Mouse (Mus musculus): ENCODE measurements at regions not wholly inside any gene's neighbourhood (a gene's known extent, or its start where the extent isn't known, plus 50 kb on each side); places are given as distances from the start of the nearest gene placed in this dataset.
A peak's percentile ranks its signal among the peaks of the same experiment; 100 is the strongest.

- Histone ChIP-seq H3K27ac (no peak overlapping the region), H3K9me3 (ENCODE audit: low read length) (no peaks in the 10 kb centered on the region), H3K27me3 (ENCODE audit: insufficient read depth, low read length) (no peaks in the 10 kb centered on the region), H3K4me2 (ENCODE audit: low read depth, low read length) (no peak overlapping the region), H3K4me3 (ENCODE audit: low read length) (no peak overlapping the region), H3K36me3 (ENCODE audit: insufficient read depth, low read length) (no peaks in the 10 kb centered on the region), H3K9ac (replicated peaks; ENCODE audit: low read length) (no peak overlapping the region), H3K4me1 (ENCODE audit: insufficient read depth, low read length) (no peaks in the 10 kb centered on the region)
- no peak for DNase-seq (ENCODE audit: low spot score)
- no peak for TF ChIP-seq CTCF (IDR thresholded peaks at IDR 0.05; ENCODE audit: low read depth)
- 58% methylated on average over 3 of the region's 3 CpGs for WGBS
- no peak for ATAC-seq
Observed at GRCm38 (mm10) chr10:17175385-17175784, 547.6 kb upstream of the Cited2 start.

- WGBS, result 43% methylated on average over 1 of the region's 1 CpGs
- no peak for TF ChIP-seq CTCF (IDR thresholded peaks at IDR 0.05; ENCODE audit: low read depth)
- Histone ChIP-seq H3K36me3 (ENCODE audit: insufficient read depth, low read length) (no peaks in the 10 kb centered on the region), H3K27ac (no peak overlapping the region), H3K4me1 (ENCODE audit: insufficient read depth, low read length) (no peaks in the 10 kb centered on the region), H3K9me3 (ENCODE audit: low read length) (no peaks in the 10 kb centered on the region), H3K27me3 (ENCODE audit: insufficient read depth, low read length) (no peaks in the 10 kb centered on the region), H3K4me3 (ENCODE audit: low read length) (no peak overlapping the region), H3K4me2 (ENCODE audit: low read depth, low read length) (no peak overlapping the region), H3K9ac (replicated peaks; ENCODE audit: low read length) (no peak overlapping the region)
- no peak for ATAC-seq
- DNase-seq (ENCODE audit: low spot score), result no peak
Observed at GRCm38 (mm10) chr10:17177054-17177453, 546.0 kb upstream of the Cited2 start.

- DNase-seq (ENCODE audit: low spot score) (no peak), ATAC-seq (no peak)
- 58% methylated on average over 4 of the region's 4 CpGs for WGBS
- no peak overlapping the region for H3K9ac ChIP-seq (replicated peaks; ENCODE audit: low read length)
- no peaks in the 10 kb centered on the region for H3K9me3 ChIP-seq (ENCODE audit: low read length)
- H3K4me1 ChIP-seq (ENCODE audit: insufficient read depth, low read length), result no peaks in the 10 kb centered on the region
- no peak overlapping the region for H3K4me3 ChIP-seq (ENCODE audit: low read length)
- H3K4me2 ChIP-seq (ENCODE audit: low read depth, low read length), result no peak overlapping the region
- H3K36me3 ChIP-seq (ENCODE audit: insufficient read depth, low read length), result no peaks in the 10 kb centered on the region
- H3K27ac ChIP-seq, result no peak overlapping the region
- TF ChIP-seq CTCF (IDR thresholded peaks at IDR 0.05; ENCODE audit: low read depth), result no peak
- no peaks in the 10 kb centered on the region for H3K27me3 ChIP-seq (ENCODE audit: insufficient read depth, low read length)
Observed at GRCm38 (mm10) chr10:17177503-17178278, 545.3 kb upstream of the Cited2 start.

GRCm38 (mm10) chr10:17178627-17179026 is 544.4 kb upstream of the Cited2 start:
- Histone ChIP-seq H3K36me3 (ENCODE audit: insufficient read depth, low read length) (no peaks in the 10 kb centered on the region), H3K27ac (no peak overlapping the region), H3K4me1 (ENCODE audit: insufficient read depth, low read length) (no peaks in the 10 kb centered on the region), H3K4me3 (ENCODE audit: low read length) (no peak overlapping the region), H3K9ac (replicated peaks; ENCODE audit: low read length) (no peak overlapping the region), H3K4me2 (ENCODE audit: low read depth, low read length) (no peak overlapping the region), H3K27me3 (ENCODE audit: insufficient read depth, low read length) (no peaks in the 10 kb centered on the region), H3K9me3 (ENCODE audit: low read length) (no peaks in the 10 kb centered on the region)
- no peak for TF ChIP-seq CTCF (IDR thresholded peaks at IDR 0.05; ENCODE audit: low read depth)
- peak; percentile 25 for DNase-seq (ENCODE audit: low spot score)
- ATAC-seq, result no peak

- TF ChIP-seq CTCF (IDR thresholded peaks at IDR 0.05; ENCODE audit: low read depth), result no peak
- no peak for DNase-seq (ENCODE audit: low spot score)
- no peak overlapping the region for H3K27ac ChIP-seq
- 65% methylated on average over 2 of the region's 2 CpGs for WGBS
- no peaks in the 10 kb centered on the region for H3K4me1 ChIP-seq (ENCODE audit: insufficient read depth, low read length)
- ATAC-seq, result no peak
- H3K9me3 ChIP-seq (ENCODE audit: low read length), result no peaks in the 10 kb centered on the region; the same call in 1 of the 2 replicates
- H3K4me2 ChIP-seq (ENCODE audit: low read depth, low read length), result no peak overlapping the region
- H3K36me3 ChIP-seq (ENCODE audit: insufficient read depth, low read length), result no peaks in the 10 kb centered on the region
- no peak overlapping the region for H3K4me3 ChIP-seq (ENCODE audit: low read length)
- no peak overlapping the region for H3K9ac ChIP-seq (replicated peaks; ENCODE audit: low read length)
- H3K27me3 ChIP-seq (ENCODE audit: insufficient read depth, low read length), result no peaks in the 10 kb centered on the region
Observed at GRCm38 (mm10) chr10:17184418-17184817, 538.6 kb upstream of the Cited2 start.

- ATAC-seq (no peak), DNase-seq (ENCODE audit: low spot score) (no peak)
- WGBS, result 51% methylated on average over 12 of the region's 12 CpGs
- Histone ChIP-seq H3K27me3 (ENCODE audit: insufficient read depth, low read length) (no peaks in the 10 kb centered on the region), H3K27ac (no peak overlapping the region), H3K36me3 (ENCODE audit: insufficient read depth, low read length) (no peaks in the 10 kb centered on the region), H3K4me1 (ENCODE audit: insufficient read depth, low read length) (no peaks in the 10 kb centered on the region), H3K4me3 (ENCODE audit: low read length) (no peak overlapping the region), H3K4me2 (ENCODE audit: low read depth, low read length) (no peak overlapping the region), H3K9ac (replicated peaks; ENCODE audit: low read length) (no peak overlapping the region), H3K9me3 (ENCODE audit: low read length) (no peaks in the 10 kb centered on the region)
- TF ChIP-seq CTCF (IDR thresholded peaks at IDR 0.05; ENCODE audit: low read depth), result no peak
Observed at GRCm38 (mm10) chr10:17196205-17196604, 526.8 kb upstream of the Cited2 start.

GRCm38 (mm10) chr10:17196636-17197035 is 526.4 kb upstream of the Cited2 start:
- Histone ChIP-seq H3K4me3 (ENCODE audit: low read length) (no peak overlapping the region), H3K9me3 (ENCODE audit: low read length) (no peaks in the 10 kb centered on the region), H3K27ac (no peak overlapping the region), H3K36me3 (ENCODE audit: insufficient read depth, low read length) (no peaks in the 10 kb centered on the region), H3K4me1 (ENCODE audit: insufficient read depth, low read length) (no peaks in the 10 kb centered on the region), H3K9ac (replicated peaks; ENCODE audit: low read length) (no peak overlapping the region), H3K4me2 (ENCODE audit: low read depth, low read length) (no peak overlapping the region), H3K27me3 (ENCODE audit: insufficient read depth, low read length) (no peaks in the 10 kb centered on the region)
- no peak for TF ChIP-seq CTCF (IDR thresholded peaks at IDR 0.05; ENCODE audit: low read depth)
- DNase-seq (ENCODE audit: low spot score) (no peak), ATAC-seq (no peak)
- WGBS, result 21% methylated on average over 1 of the region's 1 CpGs

Data from hindbrain, postnatal 0 days (tissue).